Mouse (Mus musculus): ENCODE results near the gene Cdh12. TPM values are rescaled to one million over a fixed set of nuclear protein-coding genes. Genes with fewer than 3 reads are reported as not detected.
A peak's percentile ranks its signal among the peaks of the same experiment; 100 is the strongest.

Cdh12 gene
- polyA plus RNA-seq, 1 experiment from 2014 or later, result 0.37 TPM

GRCm38 (mm10) chr15:20971041-20971440 lies 522.0 kb downstream of the Cdh12 start:
- Histone ChIP-seq H3K27me3 (replicated peaks; ENCODE audit: control insufficient read depth, insufficient read depth, low read length) (no peaks in the 10 kb centered on the region), H3K4me2 (ENCODE audit: low read depth, low read length) (no peak overlapping the region), H3K9ac (ENCODE audit: low read depth, low read length) (no peak overlapping the region), H3K27ac (ENCODE audit: low read length) (no peak overlapping the region), H3K36me3 (ENCODE audit: control insufficient read depth, insufficient read depth, low read length) (no peaks in the 10 kb centered on the region), H3K4me1 (ENCODE audit: control insufficient read depth, insufficient read depth, low read length) (no peaks in the 10 kb centered on the region), H3K9me3 (ENCODE audit: control insufficient read depth, low read length) (no peaks in the 10 kb centered on the region), H3K4me3 (ENCODE audit: low read length) (no peak overlapping the region)
- ATAC-seq, result no peak
- 93% methylated on average over 2 of the region's 2 CpGs for WGBS

DNA sequence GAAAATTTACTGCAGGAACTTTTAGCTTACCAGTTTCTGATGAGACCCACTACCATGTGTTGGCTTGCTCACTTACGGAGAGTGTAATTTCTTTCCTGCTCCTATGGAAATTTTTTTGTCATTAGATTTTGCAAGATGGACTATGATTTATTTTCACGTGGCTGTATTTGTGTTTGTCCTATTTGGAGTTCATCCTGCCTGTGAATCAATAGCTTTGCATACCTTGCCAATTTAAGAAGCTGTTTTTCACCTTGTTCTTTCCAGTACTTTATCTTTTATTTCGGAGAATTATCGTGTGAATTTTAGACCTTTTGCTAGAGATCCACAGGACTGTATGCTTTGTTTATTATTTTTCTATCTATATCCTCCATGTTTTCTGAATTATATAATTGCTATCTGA lies 551.5 kb downstream of the Cdh12 start:
- Histone ChIP-seq H3K4me3 (ENCODE audit: low read length) (no peak overlapping the region), H3K4me2 (ENCODE audit: low read depth, low read length) (no peak overlapping the region), H3K27me3 (replicated peaks; ENCODE audit: control insufficient read depth, insufficient read depth, low read length) (no peaks in the 10 kb centered on the region), H3K36me3 (ENCODE audit: control insufficient read depth, insufficient read depth, low read length) (no peaks in the 10 kb centered on the region), H3K9ac (ENCODE audit: low read depth, low read length) (no peak overlapping the region), H3K9me3 (ENCODE audit: control insufficient read depth, low read length) (no peaks in the 10 kb centered on the region), H3K4me1 (ENCODE audit: control insufficient read depth, insufficient read depth, low read length) (no peaks in the 10 kb centered on the region), H3K27ac (ENCODE audit: low read length) (no peak overlapping the region)
- WGBS, result 82% methylated on average over 4 of the region's 4 CpGs
- no peak for ATAC-seq

- no peak overlapping the region for H3K9ac ChIP-seq (ENCODE audit: low read depth, low read length)
- ATAC-seq, result no peak
- H3K27ac ChIP-seq (ENCODE audit: low read length), result no peak overlapping the region
- no peaks in the 10 kb centered on the region for H3K27me3 ChIP-seq (replicated peaks; ENCODE audit: control insufficient read depth, insufficient read depth, low read length)
- no peaks in the 10 kb centered on the region for H3K4me1 ChIP-seq (ENCODE audit: control insufficient read depth, insufficient read depth, low read length)
- WGBS, result 89% methylated on average over 2 of the region's 2 CpGs
- H3K4me3 ChIP-seq (ENCODE audit: low read length), result no peak overlapping the region
- no peak overlapping the region for H3K4me2 ChIP-seq (ENCODE audit: low read depth, low read length)
- H3K36me3 ChIP-seq (ENCODE audit: control insufficient read depth, insufficient read depth, low read length), result no peaks in the 10 kb centered on the region
- H3K9me3 ChIP-seq (ENCODE audit: control insufficient read depth, low read length), result no peaks in the 10 kb centered on the region
Measured at GRCm38 (mm10) chr15:21007931-21008330, 558.9 kb downstream of the Cdh12 start.

GRCm38 (mm10) chr15:21008487-21008886 lies 559.4 kb downstream of the Cdh12 start:
- H3K9me3 ChIP-seq (ENCODE audit: control insufficient read depth, low read length), result no peaks in the 10 kb centered on the region
- H3K36me3 ChIP-seq (ENCODE audit: control insufficient read depth, insufficient read depth, low read length), result no peaks in the 10 kb centered on the region
- no peak overlapping the region for H3K27ac ChIP-seq (ENCODE audit: low read length)
- 35% methylated on average over 1 of the region's 1 CpGs for WGBS
- H3K4me3 ChIP-seq (ENCODE audit: low read length), result no peak overlapping the region
- H3K27me3 ChIP-seq (replicated peaks; ENCODE audit: control insufficient read depth, insufficient read depth, low read length), result no peaks in the 10 kb centered on the region
- ATAC-seq, result no peak
- no peak overlapping the region for H3K4me2 ChIP-seq (ENCODE audit: low read depth, low read length)
- H3K9ac ChIP-seq (ENCODE audit: low read depth, low read length), result no peak overlapping the region
- no peaks in the 10 kb centered on the region for H3K4me1 ChIP-seq (ENCODE audit: control insufficient read depth, insufficient read depth, low read length)

DNA sequence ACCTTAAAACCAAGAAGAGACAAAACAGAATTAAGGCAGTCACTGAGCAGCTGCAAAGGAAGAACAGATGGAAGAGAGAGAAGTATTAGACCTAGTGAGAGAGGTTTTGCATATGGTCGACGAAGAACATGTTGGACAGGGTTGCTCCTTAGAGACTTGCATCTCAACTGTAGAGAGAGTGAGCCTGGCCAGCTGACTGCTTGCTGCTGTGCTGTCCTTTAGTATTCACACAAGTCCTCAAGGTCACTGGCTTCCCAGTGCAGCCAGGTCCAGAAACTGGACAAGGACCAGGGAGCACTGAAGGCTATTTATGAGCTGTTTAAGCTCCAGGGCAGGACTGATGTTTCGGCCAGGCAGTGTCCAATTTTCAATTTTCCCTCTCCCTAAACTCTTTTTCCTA lies 559.9 kb downstream of the Cdh12 start:
- no peaks in the 10 kb centered on the region for H3K9me3 ChIP-seq (ENCODE audit: control insufficient read depth, low read length)
- ATAC-seq, result no peak
- H3K36me3 ChIP-seq (ENCODE audit: control insufficient read depth, insufficient read depth, low read length), result no peaks in the 10 kb centered on the region
- H3K27ac ChIP-seq (ENCODE audit: low read length), result no peak overlapping the region
- H3K4me3 ChIP-seq (ENCODE audit: low read length), result no peak overlapping the region
- 61% methylated on average over 3 of the region's 3 CpGs for WGBS
- H3K4me1 ChIP-seq (ENCODE audit: control insufficient read depth, insufficient read depth, low read length), result no peaks in the 10 kb centered on the region
- no peak overlapping the region for H3K4me2 ChIP-seq (ENCODE audit: low read depth, low read length)
- no peaks in the 10 kb centered on the region for H3K27me3 ChIP-seq (replicated peaks; ENCODE audit: control insufficient read depth, insufficient read depth, low read length)
- H3K9ac ChIP-seq (ENCODE audit: low read depth, low read length), result no peak overlapping the region

DNA sequence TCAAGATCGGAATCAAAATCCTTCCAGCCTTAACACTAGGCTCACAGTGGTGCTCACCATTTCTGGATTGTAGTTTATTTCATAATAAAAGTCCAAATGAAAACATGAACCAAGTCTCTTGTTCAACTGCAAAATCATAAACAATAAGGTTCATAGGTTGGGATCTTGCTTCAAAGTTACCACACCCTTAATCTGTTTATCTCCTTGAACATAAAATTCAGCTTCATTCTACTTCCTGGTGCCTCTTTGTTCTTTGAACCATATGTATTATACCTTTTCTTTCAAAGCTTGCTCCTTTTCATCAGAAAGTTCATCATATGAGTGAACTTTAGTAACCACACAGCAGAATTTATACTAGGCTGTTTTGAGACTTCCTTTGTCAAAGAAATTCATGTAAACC lies 614.6 kb downstream of the Cdh12 start:
- H3K4me2 ChIP-seq (ENCODE audit: low read depth, low read length), result no peak overlapping the region
- 66% methylated on average over 1 of the region's 1 CpGs for WGBS
- H3K36me3 ChIP-seq (ENCODE audit: control insufficient read depth, insufficient read depth, low read length), result no peaks in the 10 kb centered on the region
- peak; percentile 63; the same call in 1 of the 2 replicates for ATAC-seq
- no peaks in the 10 kb centered on the region for H3K27me3 ChIP-seq (replicated peaks; ENCODE audit: control insufficient read depth, insufficient read depth, low read length)
- no peak overlapping the region for H3K27ac ChIP-seq (ENCODE audit: low read length)
- H3K9me3 ChIP-seq (ENCODE audit: control insufficient read depth, low read length), result no peaks in the 10 kb centered on the region
- no peak overlapping the region for H3K4me3 ChIP-seq (ENCODE audit: low read length)
- H3K4me1 ChIP-seq (ENCODE audit: control insufficient read depth, insufficient read depth, low read length), result no peaks in the 10 kb centered on the region
- no peak overlapping the region for H3K9ac ChIP-seq (ENCODE audit: low read depth, low read length)

- Histone ChIP-seq H3K9ac (ENCODE audit: low read depth, low read length) (no peak overlapping the region), H3K9me3 (ENCODE audit: control insufficient read depth, low read length) (no peaks in the 10 kb centered on the region), H3K27ac (ENCODE audit: low read length) (no peak overlapping the region), H3K27me3 (replicated peaks; ENCODE audit: control insufficient read depth, insufficient read depth, low read length) (no peaks in the 10 kb centered on the region), H3K4me2 (ENCODE audit: low read depth, low read length) (no peak overlapping the region), H3K36me3 (ENCODE audit: control insufficient read depth, insufficient read depth, low read length) (no peaks in the 10 kb centered on the region), H3K4me3 (ENCODE audit: low read length) (no peak overlapping the region), H3K4me1 (ENCODE audit: control insufficient read depth, insufficient read depth, low read length) (no peaks in the 10 kb centered on the region)
- ATAC-seq, result no peak
- 74% methylated on average over 2 of the region's 2 CpGs for WGBS
Measured at GRCm38 (mm10) chr15:21069264-21069663, 620.2 kb downstream of the Cdh12 start.

- Histone ChIP-seq H3K4me1 (ENCODE audit: control insufficient read depth, insufficient read depth, low read length) (no peaks in the 10 kb centered on the region), H3K9me3 (ENCODE audit: control insufficient read depth, low read length) (no peaks in the 10 kb centered on the region), H3K4me2 (ENCODE audit: low read depth, low read length) (no peak overlapping the region), H3K27me3 (replicated peaks; ENCODE audit: control insufficient read depth, insufficient read depth, low read length) (no peaks in the 10 kb centered on the region), H3K27ac (ENCODE audit: low read length) (no peak overlapping the region), H3K4me3 (ENCODE audit: low read length) (no peak overlapping the region), H3K9ac (ENCODE audit: low read depth, low read length) (no peak overlapping the region), H3K36me3 (ENCODE audit: control insufficient read depth, insufficient read depth, low read length) (no peaks in the 10 kb centered on the region)
- ATAC-seq, result no peak
- WGBS, result 75% methylated on average over 1 of the region's 1 CpGs
Measured at GRCm38 (mm10) chr15:21092824-21093223, 643.8 kb downstream of the Cdh12 start.

- ATAC-seq, result peak; percentile 81
- H3K9me3 ChIP-seq (ENCODE audit: control insufficient read depth, low read length), result no peaks in the 10 kb centered on the region
- H3K4me3 ChIP-seq (ENCODE audit: low read length), result peak overlapping the region; percentile 44
- WGBS, result 15% methylated on average over 11 of the region's 11 CpGs
- no peaks in the 10 kb centered on the region for H3K4me1 ChIP-seq (ENCODE audit: control insufficient read depth, insufficient read depth, low read length)
- peak overlapping the region; percentile 48 for H3K9ac ChIP-seq (ENCODE audit: low read depth, low read length)
- H3K36me3 ChIP-seq (ENCODE audit: control insufficient read depth, insufficient read depth, low read length), result no peaks in the 10 kb centered on the region
- no peak overlapping the region for H3K27ac ChIP-seq (ENCODE audit: low read length)
- H3K27me3 ChIP-seq (replicated peaks; ENCODE audit: control insufficient read depth, insufficient read depth, low read length), result no peaks in the 10 kb centered on the region
- peak overlapping the region; percentile 48 for H3K4me2 ChIP-seq (ENCODE audit: low read depth, low read length)
Measured at GRCm38 (mm10) chr15:21109009-21109841, 660.2 kb downstream of the Cdh12 start.

Data from intestine, embryonic 16.5 days (tissue).